Mouse (Mus musculus): Measurements from ENCODE around the gene Mrtfb.
"Not testable (repeated sequence)": the region's sequence is repeated elsewhere in the genome, so short reads cannot be mapped to it uniquely, and the experiment has no call there.

The Mrtfb gene

DNA sequence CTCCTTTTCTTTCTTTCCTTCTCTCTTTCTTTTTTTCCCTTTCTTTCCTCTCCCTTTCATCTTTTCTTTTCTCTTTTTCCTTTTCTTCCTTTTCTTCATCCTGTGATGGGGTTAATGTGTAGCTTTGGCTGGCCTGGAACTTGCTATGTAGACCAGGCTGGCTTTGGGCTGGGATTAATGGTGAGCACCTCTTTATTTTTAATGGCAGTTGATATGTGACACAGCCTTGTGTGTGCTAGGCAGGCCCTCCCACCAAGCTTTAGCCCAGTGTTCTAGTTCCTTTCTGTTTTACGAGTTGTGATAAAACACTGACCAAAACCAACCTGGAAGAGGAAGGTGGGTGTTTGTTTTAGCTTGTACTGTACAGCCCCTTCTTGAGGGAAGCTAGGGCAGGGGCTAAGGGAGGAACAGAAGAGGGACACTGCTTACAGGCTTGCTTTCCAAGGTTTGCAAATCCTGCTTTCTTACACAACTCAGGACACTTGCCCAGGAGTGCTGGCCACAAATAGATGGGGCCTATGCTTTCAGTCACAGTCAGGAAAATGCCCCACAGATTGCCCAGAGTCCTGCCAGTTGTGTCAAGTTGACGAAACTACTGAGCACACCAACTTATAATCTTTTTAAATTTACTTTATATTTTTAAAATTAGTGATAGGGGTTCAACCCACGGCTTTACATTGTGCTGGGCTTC is 20.6 kb downstream of the Mrtfb start:
- no peak for DNase-seq

DNA sequence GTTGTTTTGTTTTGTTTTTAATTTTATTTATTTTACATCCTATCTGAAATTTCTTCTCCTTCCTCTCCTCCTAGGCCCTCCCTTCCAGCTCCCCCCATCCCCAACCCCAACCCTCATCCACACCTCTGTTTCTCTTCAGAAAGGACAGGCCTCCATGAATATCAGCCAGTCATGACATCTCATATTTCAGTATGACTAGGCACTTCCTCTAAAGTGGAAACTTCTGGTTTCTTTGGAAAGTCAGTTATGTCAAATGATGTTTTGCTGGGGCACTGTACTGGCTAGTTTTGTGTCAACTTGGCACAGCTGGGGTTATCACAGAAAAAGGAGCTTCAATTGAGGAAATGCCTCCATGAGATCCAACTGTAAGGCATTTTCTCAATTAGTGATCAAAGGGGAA is 30.1 kb downstream of the Mrtfb start:
- DNase-seq = not testable (repeated sequence)

DNA sequence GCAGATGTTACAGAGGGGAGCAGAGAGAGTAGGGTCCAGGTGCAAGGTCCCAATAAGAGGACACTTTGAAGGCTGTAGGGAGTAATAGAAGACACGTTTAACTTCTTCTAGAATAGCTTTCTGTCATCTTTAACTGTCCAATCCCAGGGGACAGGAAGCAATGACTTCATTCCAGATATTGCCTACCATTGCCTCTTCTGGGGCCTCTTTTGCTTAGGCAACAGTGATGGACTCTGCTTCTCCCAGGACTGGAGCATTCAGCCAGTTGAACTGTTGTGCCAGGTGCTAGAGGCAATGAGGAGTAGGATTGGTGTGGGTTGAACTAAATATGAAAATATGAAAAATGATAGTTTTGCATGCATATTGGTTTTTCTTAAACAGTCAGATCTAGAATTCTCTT is 41.6 kb downstream of the Mrtfb start:
- DNase-seq = no peak

DNA sequence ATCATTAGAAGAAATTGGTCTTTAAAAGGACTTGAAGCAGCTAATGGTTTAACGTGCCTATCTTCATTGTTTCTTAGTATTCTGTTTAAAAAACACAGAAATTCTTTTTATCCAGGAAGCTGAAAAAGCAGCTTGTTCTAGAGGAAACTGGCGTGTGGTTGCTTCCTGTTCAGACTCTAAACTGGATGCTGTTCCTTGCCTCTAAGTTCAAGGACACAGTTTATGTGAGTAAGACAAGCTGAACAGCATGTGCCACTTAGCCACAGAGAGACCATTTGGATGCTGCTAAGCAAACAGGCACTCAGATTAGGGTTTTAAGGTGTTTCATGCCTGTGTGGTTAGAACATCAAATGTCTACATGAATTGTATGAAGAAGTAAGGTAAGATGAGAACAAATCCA is 42.7 kb downstream of the Mrtfb start:
- no peak for DNase-seq

DNA sequence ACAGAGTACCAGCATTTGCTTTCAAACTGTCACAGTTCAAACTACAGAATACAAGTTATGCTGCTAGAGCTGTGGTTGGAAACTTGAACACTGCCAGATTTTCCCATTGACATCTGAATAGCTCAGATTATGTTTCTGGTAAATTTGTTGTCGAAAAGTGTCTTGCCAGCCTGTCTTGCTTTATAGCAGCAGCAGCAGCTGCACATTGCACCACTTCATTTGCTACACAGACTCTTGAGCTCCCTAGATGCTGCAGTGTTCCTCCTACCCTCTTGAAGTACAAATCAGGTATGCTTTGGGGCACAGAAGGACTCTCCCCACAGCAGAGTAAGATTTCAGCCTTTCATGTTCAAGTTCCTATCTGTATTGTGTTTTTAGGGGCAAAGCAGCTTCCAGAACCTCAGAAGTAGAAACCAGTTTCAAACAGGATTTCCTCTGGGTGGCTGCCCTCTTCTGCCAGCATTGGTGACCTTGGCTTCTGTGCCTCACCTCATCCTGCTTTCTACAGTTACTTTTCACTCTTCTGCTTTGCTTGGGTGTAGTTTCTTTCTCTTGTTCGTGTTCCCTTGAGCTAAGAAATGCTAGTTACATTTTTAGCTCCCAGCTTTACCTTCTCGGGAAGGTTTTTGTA is 49.9 kb downstream of the Mrtfb start:
- no peak for DNase-seq

DNA sequence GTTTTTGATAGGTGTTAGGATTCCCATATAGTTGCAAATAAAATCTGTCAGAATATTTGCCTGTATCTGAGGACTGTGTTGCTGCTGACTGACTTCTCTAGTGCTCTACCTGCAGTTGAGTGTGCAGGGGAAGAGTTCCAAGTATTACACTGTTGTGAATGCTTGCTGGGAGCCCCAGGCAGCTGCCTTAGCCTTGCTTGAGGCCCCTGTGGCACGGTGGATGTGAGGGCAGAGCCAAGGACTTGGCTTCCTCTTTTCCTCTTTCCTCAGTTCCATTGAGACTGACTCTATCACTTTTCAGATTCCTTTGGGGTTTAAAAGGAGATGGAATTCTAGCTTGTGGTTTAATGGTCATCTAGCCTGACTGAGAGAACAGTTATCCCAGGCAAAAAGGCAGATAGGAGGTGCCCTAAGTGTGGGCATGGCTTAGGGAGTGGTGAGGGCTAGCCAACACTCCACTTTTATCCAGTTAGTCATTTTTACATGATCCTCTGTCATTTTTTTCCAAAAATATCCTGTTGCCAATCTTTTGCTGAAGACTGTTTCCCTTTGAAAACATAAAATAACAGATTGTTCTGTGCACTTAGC is 53.9 kb downstream of the Mrtfb start:
- DNase-seq = no peak

DNA sequence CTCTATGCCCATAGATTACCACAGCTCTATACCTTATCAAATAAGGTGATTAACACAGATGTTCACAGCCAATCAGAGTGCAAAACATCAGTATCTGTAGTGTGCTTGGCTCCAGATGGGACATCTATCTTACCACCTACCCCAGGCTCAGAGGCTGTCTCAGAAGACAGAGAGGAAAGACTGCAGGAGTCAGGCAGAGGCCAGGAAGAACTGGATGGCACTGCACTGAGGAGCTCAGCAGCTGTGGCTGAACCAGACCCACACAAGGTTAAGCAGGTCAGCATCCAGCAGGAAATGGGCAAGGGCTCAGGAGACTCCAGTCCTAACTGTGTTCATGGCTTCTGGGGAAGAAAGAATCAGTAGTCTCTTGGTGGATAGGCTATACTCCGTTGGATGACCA is 55.1 kb downstream of the Mrtfb start:
- DNase-seq = no peak

DNA sequence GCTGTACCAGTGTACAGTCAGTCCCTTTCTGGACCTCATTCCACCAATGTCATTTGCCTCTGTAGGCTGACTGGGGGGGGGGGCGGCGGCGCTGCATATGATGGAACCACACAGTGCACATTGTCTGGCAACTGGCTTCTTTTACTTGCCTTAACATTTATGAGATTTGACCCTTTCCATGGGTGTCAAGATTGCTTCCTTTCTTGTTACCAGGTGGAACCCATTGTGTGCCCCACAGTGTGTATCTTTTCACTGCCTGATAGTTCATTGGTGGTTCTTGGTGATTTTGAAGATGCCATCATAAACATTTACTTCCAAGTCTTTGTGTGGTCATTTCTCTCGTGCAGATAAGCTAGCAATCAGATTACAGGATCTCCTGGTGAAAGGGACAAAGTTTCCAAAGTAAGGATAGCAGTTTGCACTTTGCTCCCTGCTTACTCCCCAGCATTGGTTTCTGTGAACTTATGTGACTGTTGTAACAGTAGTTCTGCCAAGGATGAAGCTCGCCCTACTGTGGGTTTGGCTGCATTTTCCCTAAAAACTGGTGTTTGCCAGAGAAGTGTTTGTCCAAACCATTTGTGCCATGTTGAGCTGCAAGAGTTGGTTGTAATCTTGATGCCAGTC is 56.9 kb downstream of the Mrtfb start:
- no peak for DNase-seq

DNA sequence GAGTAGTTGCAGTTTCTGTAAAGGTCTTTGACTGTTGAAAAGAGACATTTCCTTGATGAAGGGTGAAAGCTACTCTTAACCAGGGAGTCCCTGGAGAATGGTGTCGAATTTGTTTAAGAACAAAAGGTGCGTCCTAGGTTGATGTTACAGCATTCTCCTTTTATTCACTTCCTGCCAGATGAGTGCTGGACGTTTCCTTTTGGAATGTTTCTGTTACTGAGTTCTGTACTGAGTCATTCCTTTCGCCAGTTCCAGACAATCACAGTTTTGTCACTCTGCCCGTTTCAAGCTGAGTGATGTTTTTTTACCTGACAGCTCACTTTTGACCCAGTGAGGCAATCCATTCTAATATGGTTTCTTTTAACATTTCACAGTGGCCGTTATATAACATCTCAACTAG is 67.5 kb downstream of the Mrtfb start:
- DNase-seq = no peak

DNA sequence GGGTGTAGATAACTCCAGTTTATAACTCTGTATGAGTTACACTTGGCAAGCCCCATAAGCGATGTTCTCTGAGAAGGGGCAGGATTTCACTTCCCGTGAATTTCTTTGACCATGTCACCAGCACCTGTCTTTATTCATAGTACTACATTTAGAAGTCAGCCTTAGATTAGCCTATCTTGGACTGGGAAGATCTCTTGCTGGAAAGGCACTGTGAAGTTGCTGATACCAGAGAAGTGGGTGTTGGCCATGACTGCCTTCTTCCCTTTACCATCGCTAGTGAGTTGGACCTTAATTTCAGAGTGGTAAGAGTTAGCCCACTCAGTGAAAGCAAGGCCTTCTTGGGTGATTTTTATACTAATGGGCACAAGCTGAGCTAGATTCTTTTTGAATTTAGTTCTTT is 70.3 kb downstream of the Mrtfb start:
- no peak for DNase-seq

DNA sequence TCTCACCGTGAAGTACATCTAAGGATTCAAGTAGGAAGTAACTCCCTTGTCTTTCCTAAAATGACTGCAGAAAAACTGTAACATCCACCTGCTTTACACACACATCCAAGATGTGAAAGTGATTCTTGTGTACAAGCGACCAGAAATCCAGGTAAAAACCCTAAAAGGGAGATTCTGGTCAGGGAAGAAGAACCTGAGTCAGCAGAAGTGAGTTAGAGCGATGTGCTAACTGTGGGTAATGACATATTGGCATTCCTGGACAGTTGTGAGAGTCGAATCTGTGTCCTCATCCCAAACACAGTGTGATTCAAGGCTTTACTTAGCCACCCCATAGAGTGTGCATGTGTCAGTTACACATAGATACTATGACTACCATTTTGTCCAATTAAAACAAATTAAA is 72.4 kb downstream of the Mrtfb start:
- DNase-seq = no peak

DNA sequence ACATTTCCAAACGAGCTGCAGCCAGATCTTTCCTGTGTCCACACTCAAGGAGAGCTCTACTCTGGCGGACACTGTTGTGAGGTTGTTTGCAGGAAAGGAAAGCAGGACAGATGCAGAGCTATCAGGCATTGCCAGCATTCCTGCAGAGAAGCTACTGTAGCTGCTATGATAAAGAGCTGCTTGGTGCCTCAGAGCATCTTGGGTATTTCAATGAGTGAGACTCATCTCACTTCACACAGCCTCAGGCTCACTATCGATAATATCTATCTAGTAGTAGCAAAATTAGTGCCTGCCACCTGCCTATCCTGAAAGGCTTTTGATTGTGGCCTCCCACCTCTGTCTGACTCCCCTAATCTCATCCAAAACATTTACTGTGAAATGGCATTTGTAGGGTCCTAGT is 73.4 kb downstream of the Mrtfb start:
- DNase-seq = no peak

DNA sequence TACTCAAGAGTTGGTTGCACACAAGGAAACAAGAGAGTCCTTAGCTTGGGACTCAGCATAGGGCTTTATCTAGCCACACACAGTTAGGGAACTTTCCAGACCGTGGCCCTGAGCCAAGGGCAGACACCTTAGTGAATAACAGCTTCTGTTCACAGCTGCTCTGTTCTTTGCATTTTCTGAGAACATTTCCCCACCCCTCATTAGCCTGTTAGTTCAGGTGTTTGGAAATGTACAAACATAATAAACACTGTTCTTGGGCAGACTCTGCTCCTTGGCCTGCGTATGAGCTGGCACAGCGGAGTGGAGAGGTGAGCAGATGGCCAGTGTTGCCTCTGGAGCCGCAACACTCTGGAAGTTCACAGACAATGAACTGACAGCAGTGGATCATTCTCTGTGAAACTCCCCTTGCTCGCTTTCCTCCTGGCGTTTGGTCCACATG is 74.0 kb downstream of the Mrtfb start:
- DNase-seq = no peak

DNA sequence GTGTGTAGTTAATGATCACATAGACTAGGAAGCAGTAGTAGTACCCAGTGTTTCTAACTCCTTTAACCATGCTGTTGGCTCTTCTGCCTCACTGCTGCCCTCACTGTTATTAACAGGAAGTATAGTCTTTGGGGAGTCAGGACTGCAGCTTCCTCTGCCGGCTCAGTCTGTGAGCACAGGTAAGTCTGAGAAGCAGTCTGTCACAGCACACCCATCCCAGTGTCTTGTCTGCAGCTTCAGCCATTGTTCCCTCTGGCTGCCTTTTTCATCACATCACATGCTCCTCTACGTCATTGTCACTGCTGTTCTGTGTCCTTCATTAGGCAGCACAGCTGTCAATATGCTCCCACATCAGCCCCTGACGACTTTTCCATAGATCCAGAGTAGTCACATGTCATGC is 75.6 kb downstream of the Mrtfb start:
- DNase-seq = no peak

DNA sequence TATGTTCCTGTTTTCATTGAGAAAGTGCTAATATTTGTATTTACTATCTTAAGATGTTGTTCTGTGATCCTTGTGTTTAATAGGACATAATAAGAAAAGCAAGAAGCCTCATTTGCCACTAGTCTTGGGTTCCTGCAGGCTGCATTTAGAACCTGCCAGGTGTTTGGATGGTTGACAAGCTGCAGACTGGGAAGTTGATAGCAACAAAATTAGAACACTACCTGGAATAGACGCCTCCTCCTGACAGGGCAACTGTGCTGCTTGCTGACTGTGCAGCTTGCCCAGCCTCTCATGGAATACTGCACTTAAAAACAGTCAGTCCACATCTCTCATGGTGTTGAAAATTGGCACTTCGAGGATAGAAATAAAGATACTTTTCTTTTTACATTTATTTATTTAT is 76.3 kb downstream of the Mrtfb start:
- no peak for DNase-seq

DNA sequence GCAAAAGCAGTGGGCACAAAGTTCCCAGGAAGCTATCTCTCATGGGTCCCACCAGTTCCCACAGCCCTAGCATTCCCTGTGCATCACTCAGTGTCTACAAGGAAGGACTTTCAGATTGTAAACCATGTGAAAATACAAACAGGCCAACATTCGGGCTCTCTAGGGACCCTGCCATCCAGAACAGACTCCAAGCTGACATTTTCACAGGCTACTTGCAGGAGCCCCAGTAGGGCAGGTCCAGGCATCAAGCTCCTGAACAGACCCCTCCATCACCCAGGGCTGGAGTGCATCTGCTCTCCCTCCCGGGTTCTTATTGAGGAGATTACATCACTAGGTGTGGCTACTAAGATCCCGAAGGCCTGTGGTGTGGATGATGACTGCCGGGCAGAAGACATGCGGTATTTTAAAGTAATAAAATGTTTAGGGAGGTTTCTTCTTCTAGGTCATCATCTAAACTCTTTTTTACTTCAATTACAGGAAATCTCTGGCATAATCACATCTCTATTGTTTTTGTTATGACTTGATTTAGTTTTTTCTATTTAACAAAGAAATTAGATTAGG is 77.6 kb downstream of the Mrtfb start:
- DNase-seq = no peak

DNA sequence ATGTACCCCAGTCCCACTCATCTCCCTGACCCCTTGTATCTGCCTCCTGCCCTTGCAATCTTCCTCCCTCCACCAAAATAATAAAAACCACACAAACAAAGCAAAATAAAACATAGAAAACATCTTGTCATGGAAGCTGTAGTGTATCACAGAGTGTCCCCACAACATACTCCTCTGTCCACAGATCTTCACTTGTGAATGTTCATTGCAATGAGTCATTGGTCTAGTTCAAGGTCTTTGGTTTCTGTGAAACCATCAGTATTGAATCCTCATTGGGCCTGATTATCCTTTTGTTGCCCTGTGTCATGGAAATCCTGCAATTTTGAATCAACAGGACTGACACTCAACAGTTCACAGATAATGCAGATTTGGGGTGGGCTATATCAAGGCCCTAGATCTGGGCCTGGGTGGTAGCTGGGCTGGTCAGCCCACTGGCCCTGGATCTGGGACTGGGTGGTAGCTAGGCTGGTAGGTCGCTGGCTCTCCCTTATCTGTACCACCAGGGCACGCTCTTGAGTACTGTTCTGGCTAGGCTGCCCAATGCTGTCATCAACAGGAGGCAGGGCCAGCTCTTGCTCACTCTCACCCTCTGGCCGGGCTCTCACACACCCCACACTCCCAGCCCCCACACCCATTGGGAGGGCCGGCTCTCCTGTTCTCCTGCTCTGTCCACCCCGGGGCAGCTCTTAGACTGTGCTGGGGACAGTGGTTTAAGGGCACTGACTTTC is 80.4 kb downstream of the Mrtfb start:
- DNase-seq = no peak

DNA sequence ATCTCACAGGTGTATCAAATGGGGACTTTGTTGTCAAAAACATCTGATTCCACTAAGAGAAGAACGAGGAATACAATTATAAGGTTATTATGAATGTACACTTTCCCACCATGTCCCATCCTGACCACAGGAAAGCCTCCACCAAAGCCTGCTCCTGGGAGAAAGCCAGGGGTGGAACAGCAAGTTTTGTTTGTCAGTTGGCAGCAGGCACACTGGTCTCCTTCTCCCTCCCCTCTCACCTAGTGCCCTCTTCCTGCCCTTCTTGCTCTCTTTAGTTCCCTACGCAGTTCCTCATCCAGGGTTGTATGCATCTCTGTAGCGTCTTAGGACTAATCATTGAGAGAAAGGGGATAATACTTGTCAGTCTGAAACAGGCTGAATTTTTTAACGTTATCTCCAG is 81.8 kb downstream of the Mrtfb start:
- no peak for DNase-seq

DNA sequence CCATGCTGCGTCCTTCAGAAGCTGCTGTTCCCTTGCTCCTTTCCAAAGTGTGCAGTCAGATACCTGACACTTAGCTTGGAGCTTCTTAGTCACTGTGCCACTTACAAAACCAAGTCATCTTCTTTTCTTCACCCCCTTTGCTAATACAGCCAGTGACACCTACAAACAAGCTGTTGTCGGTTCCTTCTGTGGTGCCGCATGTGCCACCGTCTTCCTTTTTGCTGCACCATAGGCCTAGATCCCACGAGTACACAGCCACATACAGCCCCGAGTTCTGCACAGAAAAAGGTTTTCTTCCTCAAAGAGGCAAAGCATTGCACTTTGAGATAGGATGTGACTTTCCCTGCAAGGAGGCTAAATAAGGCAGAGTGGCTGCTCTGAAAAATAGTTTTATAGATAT is 83.2 kb downstream of the Mrtfb start:
- DNase-seq = peak; percentile 31

DNA sequence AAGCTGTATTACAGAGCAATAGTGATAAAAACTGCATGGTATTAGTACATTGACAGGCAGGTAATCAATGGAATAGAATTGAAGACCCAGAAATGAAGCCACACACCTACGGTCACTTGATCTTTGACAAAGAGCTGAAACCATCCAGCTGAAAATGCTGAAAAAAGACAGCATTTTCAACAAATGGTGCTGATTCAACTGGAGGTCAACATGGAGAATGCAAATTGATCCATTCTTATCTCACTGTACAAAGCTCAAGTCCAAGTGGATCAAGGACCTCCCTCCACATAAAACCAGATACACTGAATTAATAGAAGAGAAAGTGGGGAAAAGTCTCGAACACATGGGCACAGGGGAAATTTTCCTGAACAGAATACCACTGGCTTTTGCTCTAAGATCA is 89.5 kb downstream of the Mrtfb start:
- DNase-seq = not testable (repeated sequence)

DNA sequence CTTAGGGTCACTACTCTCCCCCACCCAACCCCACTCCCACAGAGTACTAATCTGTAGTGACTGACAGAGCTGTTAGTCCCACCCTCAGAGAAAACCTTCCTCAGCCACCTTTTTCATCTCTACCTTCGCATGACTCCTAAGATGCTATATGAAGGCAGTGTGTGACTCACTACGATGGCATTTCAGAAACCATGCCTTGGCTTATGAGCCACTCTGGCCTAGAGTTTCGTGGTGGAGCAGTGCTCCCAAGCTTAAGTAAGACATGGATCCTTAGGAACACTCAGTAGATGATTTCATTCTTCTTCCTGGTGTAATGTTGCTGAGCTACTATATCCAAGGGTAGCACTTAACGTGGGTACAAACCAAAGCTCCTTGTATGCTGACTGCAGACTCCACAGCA is 94.4 kb downstream of the Mrtfb start:
- DNase-seq = no peak

DNA sequence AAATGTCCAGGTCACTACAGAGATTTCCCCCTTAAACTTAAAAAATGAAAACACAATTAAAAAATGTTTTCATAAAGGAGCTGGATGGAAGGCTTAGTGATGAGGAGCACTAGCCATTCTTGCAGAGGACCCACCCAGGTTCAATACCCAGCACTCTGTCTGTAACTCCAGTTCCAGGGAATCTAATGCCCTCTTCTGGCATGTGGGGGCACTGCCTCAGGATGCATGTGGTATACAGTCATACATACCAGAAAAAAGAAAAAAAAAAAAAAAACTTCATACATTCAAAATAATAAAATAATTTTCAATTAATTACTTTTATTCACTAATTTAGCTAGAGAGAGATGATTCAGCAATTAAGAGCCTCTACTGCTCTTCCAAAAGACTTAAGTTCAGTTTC is 95.0 kb downstream of the Mrtfb start:
- DNase-seq = no peak

DNA sequence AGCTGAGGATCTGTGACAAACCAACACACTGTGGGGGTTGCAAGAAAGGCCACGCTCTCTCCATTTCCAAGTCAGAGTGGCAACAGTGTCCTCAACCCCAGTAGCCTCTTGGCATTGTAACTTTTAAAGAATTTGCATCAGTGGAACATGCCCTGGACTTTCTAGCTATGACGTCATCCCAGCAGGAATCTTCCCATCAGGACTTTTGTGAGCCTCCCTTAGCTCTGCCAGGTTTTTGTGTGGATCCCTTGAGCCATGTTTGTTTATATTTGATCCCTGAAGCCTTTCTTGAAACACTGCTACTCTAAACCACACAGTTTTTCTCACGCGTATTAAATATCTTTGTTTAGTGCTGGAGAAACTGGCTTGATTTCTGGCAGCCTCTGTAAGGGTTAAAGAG is 97.6 kb downstream of the Mrtfb start:
- DNase-seq = no peak
